Mouse (Mus musculus) liver, embryonic 12.5 days (tissue): ENCODE results near the gene Bcl2a1c. TPM values are rescaled to one million over a fixed set of nuclear protein-coding genes. Genes with fewer than 3 reads are reported as not detected.
"Not testable (repeated sequence)": the region's sequence is repeated elsewhere in the genome, so short reads cannot be mapped to it uniquely, and the experiment has no call there.

ENCODE experiments used
- ATAC-seq: fragments of 200-750 bp; cut with Nextera tagmentation; 2 replicates; pipeline ENCODE4 v1.8.0; 2017; ENCODE audit warnings: moderate number of reproducible peaks, mild to moderate bottlenecking, moderate library complexity
- H3K27ac ChIP-seq: fragments of 300-500 bp; sonication (generic); 2 replicates; pipeline ENCODE4 v1.5.1; 2016; ENCODE audit warnings: mild to moderate bottlenecking
- H3K27me3 ChIP-seq: fragments of 300-500 bp; sonication (generic); replicated peaks from 2 replicates; pipeline ENCODE4 v1.6.1; 2016; ENCODE audit warnings: mild to moderate bottlenecking, moderate library complexity
- H3K36me3 ChIP-seq: fragments of 300-500 bp; sonication (generic); 2 replicates; pipeline ENCODE4 v1.6.1; 2016; ENCODE audit warnings: mild to moderate bottlenecking, moderate library complexity
- H3K4me1 ChIP-seq: fragments of 300-500 bp; sonication (generic); 2 replicates; pipeline ENCODE4 v1.6.1; 2016
- H3K4me2 ChIP-seq: fragments of 300-500 bp; sonication (generic); 2 replicates; pipeline ENCODE4 v1.6.1; 2016; ENCODE audit warnings: mild to moderate bottlenecking, moderate library complexity
- H3K4me3 ChIP-seq: fragments of 300-500 bp; sonication (generic); 2 replicates; pipeline ENCODE4 v1.5.1; 2016; ENCODE audit warnings: mild to moderate bottlenecking, moderate library complexity
- H3K9ac ChIP-seq: fragments of 300-500 bp; sonication (generic); 2 replicates; pipeline ENCODE4 v1.6.1; 2016; ENCODE audit warnings: mild to moderate bottlenecking, moderate library complexity
- H3K9me3 ChIP-seq: fragments of 300-500 bp; sonication (generic); replicated peaks from 2 replicates; pipeline ENCODE4 v1.6.1; 2016; ENCODE audit warnings: mild to moderate bottlenecking, moderate library complexity
- WGBS: fragments of 180-500 bp; shearing (Covaris S2); methylation state at CpG from one replicate; pipeline ENCODE4 v1.1.7; 2016; ENCODE audit not compliant: insufficient replicate concordance; 5-methylcytosine and 5-hydroxymethylcytosine counted together
- polyA plus RNA-seq: library from polyadenylated mRNA; unstranded; fragments of >200 nt; fragmentation: Nextera tagmentation; extraction: Ambion mirVana; gene quantifications from 2 replicates; pipeline ENCODE4 v1.2.1, GENCODE M21; 2016

Bcl2a1c gene
- not detected in 2 replicates for polyA plus RNA-seq

- not testable (repeated sequence) for H3K4me3 ChIP-seq, H3K4me2 ChIP-seq, H3K27ac ChIP-seq, H3K27me3 ChIP-seq, H3K4me1 ChIP-seq, H3K36me3 ChIP-seq, H3K9ac ChIP-seq, H3K9me3 ChIP-seq, ATAC-seq
- 38% methylated on average over 9 of the region's 9 CpGs for WGBS
Measured at GRCm38 (mm10) chr9:114329855-114330254, at the start of gene Bcl2a1c. Gene Bcl2a1c (plus strand): TSS chr9:114330135.

DNA sequence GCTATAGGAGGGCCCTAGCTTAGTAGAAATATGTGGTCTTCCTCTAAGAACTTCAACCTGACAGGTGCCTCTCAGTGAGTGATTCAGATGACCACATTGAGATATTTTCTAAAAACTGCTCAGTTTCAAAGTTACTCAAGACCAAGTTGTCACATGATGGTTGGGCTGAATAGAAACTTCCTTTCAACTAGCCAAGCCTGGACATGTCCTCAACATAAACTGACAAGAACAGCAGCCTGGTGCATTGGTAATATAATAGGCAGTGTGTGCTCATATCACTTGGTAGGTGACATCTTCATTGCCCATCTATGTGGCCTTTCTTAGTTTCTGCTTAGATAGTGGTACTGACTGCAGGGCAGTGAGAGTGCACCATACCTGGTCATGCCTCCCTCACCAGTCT lies 24.0 kb upstream of the Bcl2a1c start:
- not testable (repeated sequence) for H3K27me3 ChIP-seq, H3K9me3 ChIP-seq, ATAC-seq, H3K27ac ChIP-seq, H3K36me3 ChIP-seq, H3K4me3 ChIP-seq, H3K9ac ChIP-seq, H3K4me1 ChIP-seq, H3K4me2 ChIP-seq

DNA sequence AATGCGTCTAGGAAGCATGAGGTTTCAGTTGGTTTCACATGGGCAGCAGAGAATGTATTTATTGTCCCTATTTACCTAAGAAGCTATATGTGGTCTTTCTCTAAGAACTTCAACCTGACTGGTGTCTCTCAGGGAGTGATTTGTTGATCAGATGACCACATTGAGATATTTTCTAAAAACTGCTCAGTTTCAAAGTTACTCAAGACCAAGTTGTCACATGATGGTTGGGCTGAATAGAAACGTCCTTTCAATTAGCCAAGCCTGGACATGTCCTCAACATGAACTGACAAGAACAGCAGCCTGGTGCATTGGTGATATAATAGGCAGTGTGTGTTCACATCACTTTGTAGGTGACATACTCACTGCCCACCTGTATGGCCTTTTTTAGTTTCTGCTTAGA lies 18.2 kb upstream of the Bcl2a1c start:
- H3K36me3 ChIP-seq, H3K4me2 ChIP-seq, H3K27me3 ChIP-seq, H3K9ac ChIP-seq, ATAC-seq, H3K4me3 ChIP-seq, H3K27ac ChIP-seq, H3K9me3 ChIP-seq, H3K4me1 ChIP-seq: not testable (repeated sequence)
- WGBS: 41% methylated on average over 2 of the region's 2 CpGs

DNA sequence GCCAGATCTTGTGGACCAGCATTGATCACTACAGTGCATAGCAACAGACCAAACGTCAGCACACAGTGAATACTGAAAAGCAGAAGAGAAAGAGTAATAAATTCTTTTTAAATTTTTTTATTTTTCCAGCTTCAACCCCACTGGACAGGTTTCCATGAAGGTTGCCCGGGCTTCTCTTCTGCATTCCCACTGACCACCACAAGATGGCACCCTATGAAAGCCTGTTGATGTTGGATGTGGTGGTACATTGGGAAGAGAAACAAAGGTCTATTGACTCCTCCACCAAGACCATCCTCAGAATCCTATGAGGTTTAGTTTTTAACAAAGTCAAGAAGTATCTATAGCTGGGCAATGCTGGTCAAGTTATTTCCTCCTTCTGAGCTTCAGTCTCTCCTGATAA lies 11.9 kb upstream of the Bcl2a1c start:
- H3K4me1 ChIP-seq: no peaks in the 10 kb centered on the region
- H3K9me3 ChIP-seq: no peaks in the 10 kb centered on the region
- no peak overlapping the region for H3K4me2 ChIP-seq
- ATAC-seq: no peak
- H3K4me3 ChIP-seq: no peak overlapping the region
- no peaks in the 10 kb centered on the region for H3K27me3 ChIP-seq
- no peak overlapping the region for H3K27ac ChIP-seq
- 4% methylated on average over 2 of the region's 2 CpGs for WGBS
- no peaks in the 10 kb centered on the region for H3K36me3 ChIP-seq
- no peak overlapping the region for H3K9ac ChIP-seq

GRCm38 (mm10) chr9:114326011-114326748 lies 3.8 kb upstream of the Bcl2a1c start:
- H3K9ac ChIP-seq: no peak overlapping the region
- no peaks in the 10 kb centered on the region for H3K9me3 ChIP-seq
- no peaks in the 10 kb centered on the region for H3K4me1 ChIP-seq
- H3K27me3 ChIP-seq: no peaks in the 10 kb centered on the region
- no peak for ATAC-seq
- no peaks in the 10 kb centered on the region for H3K36me3 ChIP-seq
- no peak overlapping the region for H3K27ac ChIP-seq
- H3K4me2 ChIP-seq: no peak overlapping the region
- 29% methylated on average over 3 of the region's 3 CpGs for WGBS
- no peak overlapping the region for H3K4me3 ChIP-seq

- not testable (repeated sequence) for H3K4me1 ChIP-seq, H3K36me3 ChIP-seq, ATAC-seq
Measured at GRCm38 (mm10) chr9:114328332-114328731, 1.6 kb upstream of the Bcl2a1c start.

GRCm38 (mm10) chr9:114367783-114368470 lies 38.0 kb downstream of the Bcl2a1c start:
- Histone ChIP-seq H3K4me2 (peak overlapping the region; percentile 76), H3K27ac (no peak overlapping the region), H3K36me3 (no peaks in the 10 kb centered on the region), H3K4me3 (peak overlapping the region; percentile 52), H3K9ac (peak overlapping the region; percentile 46), H3K27me3 (peaks cover 28% of the 10 kb centered on the region), H3K9me3 (no peaks in the 10 kb centered on the region), H3K4me1 (peaks cover 5% of the 10 kb centered on the region; the same call in 1 of the 2 replicates)
- WGBS: 2% methylated on average over 48 of the region's 48 CpGs
- ATAC-seq: peak; percentile 51

More at GRCm38 (mm10) chr9:114328332-114328731, 1.6 kb upstream of the Bcl2a1c start:
- not testable (repeated sequence) for H3K4me3 ChIP-seq, H3K27ac ChIP-seq, H3K27me3 ChIP-seq, H3K4me2 ChIP-seq, H3K9ac ChIP-seq, H3K9me3 ChIP-seq

DNA sequence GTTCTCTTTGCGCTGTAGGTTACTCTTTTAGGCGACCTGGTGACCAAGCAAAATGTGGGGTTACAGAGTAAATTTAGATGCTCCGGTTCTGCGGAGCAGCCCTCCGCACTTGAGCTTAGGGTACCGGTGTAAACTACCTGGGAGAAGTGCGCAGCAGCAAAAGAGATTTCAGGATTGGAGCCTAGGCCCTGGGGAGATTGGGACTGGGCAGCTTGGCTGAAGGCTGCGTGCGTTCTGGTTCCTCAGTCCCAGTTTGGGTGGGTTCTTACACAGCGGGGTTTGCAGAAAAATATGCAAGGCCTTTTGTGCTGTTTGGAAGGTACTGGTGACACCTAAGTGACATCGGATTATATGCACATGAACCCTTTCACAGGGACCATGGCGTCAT lies 38.5 kb downstream of the Bcl2a1c start:
- H3K27me3 ChIP-seq: peaks cover 28% of the 10 kb centered on the region
- no peaks in the 10 kb centered on the region for H3K9me3 ChIP-seq
- H3K27ac ChIP-seq: no peak overlapping the region
- H3K4me2 ChIP-seq: peak overlapping the region; percentile 76
- 14% methylated on average over 12 of the region's 12 CpGs for WGBS
- H3K36me3 ChIP-seq: 0 out of 2 replicates have a peak, but pooled peaks cover 3% of the 10 kb centered on the region
- peak overlapping the region; percentile 46 for H3K9ac ChIP-seq
- H3K4me3 ChIP-seq: peak overlapping the region; percentile 52
- H3K4me1 ChIP-seq: peaks cover 5% of the 10 kb centered on the region; the same call in 1 of the 2 replicates
- no peak for ATAC-seq

DNA sequence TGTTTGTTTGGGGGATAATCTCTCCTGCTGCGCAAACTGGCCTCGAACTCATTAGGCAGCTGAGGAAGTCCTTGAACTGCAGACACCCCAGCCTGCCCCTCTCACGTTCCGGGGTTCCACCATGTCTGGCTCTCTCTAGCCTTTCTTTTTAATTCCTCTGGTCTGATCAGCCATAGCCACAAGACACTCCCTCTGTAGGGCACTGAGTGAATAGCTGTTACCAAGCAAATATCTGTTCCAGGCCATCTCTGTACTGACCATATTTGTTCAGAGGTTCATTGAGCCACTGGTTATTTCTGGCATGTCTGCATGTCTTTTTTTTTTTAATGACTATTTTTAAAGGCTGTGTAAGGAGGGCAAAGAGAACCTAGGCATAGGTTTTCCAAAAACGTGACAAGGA lies 39.5 kb downstream of the Bcl2a1c start:
- H3K4me3 ChIP-seq, H3K36me3 ChIP-seq, H3K27ac ChIP-seq, ATAC-seq, H3K4me2 ChIP-seq, H3K4me1 ChIP-seq, H3K9me3 ChIP-seq, H3K9ac ChIP-seq: not testable (repeated sequence)
- peaks cover 28% of the 10 kb centered on the region for H3K27me3 ChIP-seq
- 56% methylated on average over 5 of the region's 5 CpGs for WGBS

DNA sequence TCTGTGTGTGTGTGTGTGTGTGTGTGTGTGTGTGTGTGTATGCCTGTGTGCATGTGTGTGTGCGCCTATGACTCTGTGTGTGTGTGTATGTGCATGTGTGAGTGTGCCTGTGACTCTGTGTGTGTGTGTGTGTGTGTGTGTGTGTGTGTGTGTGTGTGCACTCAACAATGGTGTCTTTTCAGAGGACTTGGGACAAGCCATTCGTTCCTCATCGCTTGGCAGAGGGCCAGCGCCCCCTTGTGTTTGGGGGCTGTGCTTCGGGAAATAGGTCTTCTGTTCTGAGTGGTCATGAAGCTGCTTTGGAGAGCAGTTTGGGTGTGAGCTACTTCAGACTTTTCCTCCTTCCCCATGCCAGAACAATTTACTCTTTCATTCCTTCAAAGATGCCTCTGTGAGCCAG lies 41.8 kb downstream of the Bcl2a1c start:
- ATAC-seq: 0 out of 2 replicates have a peak, but pooled peaks have one; percentile 11
- WGBS: 38% methylated on average over 5 of the region's 5 CpGs
- not testable (repeated sequence) for H3K9me3 ChIP-seq, H3K9ac ChIP-seq, H3K4me3 ChIP-seq, H3K4me1 ChIP-seq, H3K4me2 ChIP-seq, H3K27ac ChIP-seq
- peaks cover 13% of the 10 kb centered on the region; the same call in 1 of the 2 replicates for H3K36me3 ChIP-seq
- peaks cover 20% of the 10 kb centered on the region for H3K27me3 ChIP-seq

- no peak; the same call in 1 of the 2 replicates for ATAC-seq
- H3K27ac ChIP-seq: no peak overlapping the region
- H3K27me3 ChIP-seq: no peaks in the 10 kb centered on the region
- H3K9ac ChIP-seq: no peak overlapping the region
- no peaks in the 10 kb centered on the region for H3K4me1 ChIP-seq
- WGBS: 70% methylated on average over 10 of the region's 10 CpGs
- H3K4me3 ChIP-seq: no peak overlapping the region
- H3K9me3 ChIP-seq: no peaks in the 10 kb centered on the region
- no peak overlapping the region for H3K4me2 ChIP-seq
- peaks cover 39% of the 10 kb centered on the region for H3K36me3 ChIP-seq
Measured at GRCm38 (mm10) chr9:114375276-114375962, 45.5 kb downstream of the Bcl2a1c start.

GRCm38 (mm10) chr9:114377168-114377567 lies 47.2 kb downstream of the Bcl2a1c start:
- Histone ChIP-seq H3K4me2 (no peak overlapping the region), H3K9ac (no peak overlapping the region), H3K4me3 (no peak overlapping the region), H3K9me3 (no peaks in the 10 kb centered on the region), H3K27me3 (no peaks in the 10 kb centered on the region), H3K27ac (no peak overlapping the region), H3K36me3 (peaks cover 39% of the 10 kb centered on the region), H3K4me1 (no peaks in the 10 kb centered on the region)
- ATAC-seq: no peak
- 84% methylated on average over 10 of the region's 10 CpGs for WGBS
